Mouse (Mus musculus): ENCODE measurements around the gene Haus3. TPM values are rescaled to one million over a fixed set of nuclear protein-coding genes. Genes with fewer than 3 reads are reported as not detected.
A peak's percentile ranks its signal among the peaks of the same experiment; 100 is the strongest.

The Haus3 gene
- 10 to 100 TPM; 11.5 to 12.5 TPM for total RNA-seq (2021)

- peak; percentile 97 for DNase-seq
Observed at GRCm38 (mm10) chr5:34168950-34169891, at the start of gene Haus3, which contains the start of gene Poln. Gene Haus3, minus strand, starts transcription at chr5:34169527. Gene Poln, minus strand, starts transcription at chr5:34169448.

GRCm38 (mm10) chr5:34218672-34219071, 49.3 kb upstream of the Haus3 start:
- DNase-seq: no peak

GRCm38 (mm10) chr5:34217756-34218155, 48.4 kb upstream of the Haus3 start:
- DNase-seq: peak; percentile 60

- no peak for DNase-seq
Observed at GRCm38 (mm10) chr5:34216025-34216424, 46.7 kb upstream of the Haus3 start.

- peak; percentile 35 for DNase-seq
Observed at GRCm38 (mm10) chr5:34213659-34214058, 44.3 kb upstream of the Haus3 start.

- peak; percentile 88 for DNase-seq
Observed at GRCm38 (mm10) chr5:34210279-34210678, 41.0 kb upstream of the Haus3 start.

GRCm38 (mm10) chr5:34207503-34207902, 38.2 kb upstream of the Haus3 start:
- no peak for DNase-seq

GRCm38 (mm10) chr5:34205788-34206187, 36.5 kb upstream of the Haus3 start:
- no peak for DNase-seq

GRCm38 (mm10) chr5:34204911-34205310, 35.6 kb upstream of the Haus3 start:
- no peak for DNase-seq

- no peak for DNase-seq
Observed at GRCm38 (mm10) chr5:34202006-34202405, 32.7 kb upstream of the Haus3 start.

GRCm38 (mm10) chr5:34201396-34201795, 32.1 kb upstream of the Haus3 start:
- peak; percentile 39 for DNase-seq

GRCm38 (mm10) chr5:34198615-34199014, 29.3 kb upstream of the Haus3 start:
- no peak for DNase-seq

- no peak for DNase-seq
Observed at GRCm38 (mm10) chr5:34197243-34197642, 27.9 kb upstream of the Haus3 start.

- DNase-seq: no peak
Observed at GRCm38 (mm10) chr5:34196423-34196822, 27.1 kb upstream of the Haus3 start.

- no peak for DNase-seq
Observed at GRCm38 (mm10) chr5:34195786-34196185, 26.5 kb upstream of the Haus3 start.

GRCm38 (mm10) chr5:34194975-34195662, 25.8 kb upstream of the Haus3 start:
- no peak for DNase-seq

GRCm38 (mm10) chr5:34194426-34194825, 25.1 kb upstream of the Haus3 start:
- DNase-seq: no peak

GRCm38 (mm10) chr5:34191843-34192242, 22.5 kb upstream of the Haus3 start:
- peak; percentile 53 for DNase-seq

GRCm38 (mm10) chr5:34191021-34191420, 21.7 kb upstream of the Haus3 start:
- peak; percentile 66 for DNase-seq

GRCm38 (mm10) chr5:34189521-34189920, 20.2 kb upstream of the Haus3 start:
- DNase-seq: no peak

GRCm38 (mm10) chr5:34188856-34189255, 19.5 kb upstream of the Haus3 start:
- no peak for DNase-seq

GRCm38 (mm10) chr5:34187601-34188316, 18.4 kb upstream of the Haus3 start, which contains the start of gene Mxd4:
Gene Mxd4, minus strand, starts transcription at chr5:34187720.
- DNase-seq: peak; percentile 99

- DNase-seq: peak; percentile 70
Observed at GRCm38 (mm10) chr5:34186961-34187391, 17.6 kb upstream of the Haus3 start.
